Mouse (Mus musculus) liver, embryonic 16.5 days (tissue): ENCODE data around the gene Ndufa11. TPM values are rescaled to one million over a fixed set of nuclear protein-coding genes. Genes with fewer than 3 reads are reported as not detected.

ENCODE experiments used
- ATAC-seq: fragments of 200-750 bp; cut with Nextera tagmentation; 2 replicates; pipeline ENCODE4 v1.8.0; 2017; ENCODE audit warnings: low read depth, mild to moderate bottlenecking, moderate number of reproducible peaks, moderate library complexity
- H3K27ac ChIP-seq: fragments of 300-500 bp; sonication (generic); 2 replicates; pipeline ENCODE4 v1.5.1; 2014; ENCODE audit warnings: mild to moderate bottlenecking, low read length
- H3K27me3 ChIP-seq: fragments of 300-500 bp; sonication (generic); 2 replicates; pipeline ENCODE4 v1.6.1; 2014; ENCODE audit warnings: low read depth, low read length, mixed read lengths; ENCODE audit not compliant: control insufficient read depth, insufficient read depth
- H3K36me3 ChIP-seq: fragments of 300-500 bp; sonication (generic); 2 replicates; pipeline ENCODE4 v1.6.1; 2014; ENCODE audit warnings: mild to moderate bottlenecking; ENCODE audit not compliant: control insufficient read depth, insufficient read depth
- H3K4me1 ChIP-seq: fragments of 300-500 bp; sonication (generic); 2 replicates; pipeline ENCODE4 v1.6.1; 2014; ENCODE audit warnings: low read depth, low read length, mixed read lengths; ENCODE audit not compliant: control insufficient read depth
- H3K4me2 ChIP-seq: fragments of 300-500 bp; sonication (generic); 2 replicates; pipeline ENCODE4 v1.6.1; 2014; ENCODE audit warnings: low read depth, low read length, mixed read lengths
- H3K4me3 ChIP-seq: fragments of 300-500 bp; sonication (generic); 2 replicates; pipeline ENCODE4 v1.5.1; 2014; ENCODE audit warnings: low read depth, mild to moderate bottlenecking, low read length
- H3K9ac ChIP-seq: fragments of 300-500 bp; sonication (generic); 2 replicates; pipeline ENCODE4 v1.6.1; 2014; ENCODE audit warnings: low read depth, low read length
- H3K9me3 ChIP-seq: fragments of 300-500 bp; sonication (generic); replicated peaks from 2 replicates; pipeline ENCODE4 v1.6.1; 2016; ENCODE audit warnings: low read length; ENCODE audit not compliant: control insufficient read depth
- WGBS: fragments of 180-500 bp; shearing (Covaris S2); extraction: QIAGEN DNeasy Blood & Tissue Kit; methylation state at CpG from one replicate; pipeline ENCODE4 v1.1.7; 2014; ENCODE audit not compliant: insufficient replicate concordance; 5-methylcytosine and 5-hydroxymethylcytosine counted together
- polyA plus RNA-seq: library from polyadenylated mRNA; unstranded; fragments of >200 nt; fragmentation: Nextera tagmentation; extraction: Ambion mirVana; gene quantifications from 2 replicates; pipeline ENCODE4 v1.2.1, GENCODE M21; 2015

Gene Ndufa11
- polyA plus RNA-seq, 1 experiment from 2014 or later = 210 TPM

DNA sequence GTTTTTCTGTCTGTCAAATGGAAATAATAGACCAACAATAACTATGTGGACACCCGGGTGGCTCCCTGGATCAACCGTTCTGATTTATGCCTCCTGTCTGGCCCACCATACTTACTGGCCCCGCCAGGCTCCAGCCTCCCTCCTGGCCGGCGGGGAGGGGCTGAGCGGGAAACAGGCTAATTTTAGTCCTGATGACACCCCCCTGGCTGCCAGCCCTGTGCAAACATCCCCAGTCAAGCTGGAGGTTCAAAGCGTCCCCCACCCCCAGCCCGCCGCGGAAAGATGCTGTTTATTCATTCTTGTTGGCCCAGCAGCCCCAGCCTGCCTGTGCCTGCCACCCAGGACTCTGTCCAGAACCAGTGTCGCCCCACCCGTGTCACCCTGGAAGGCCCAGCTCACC lies 10.6 kb downstream of the Ndufa11 start:
- H3K4me3 ChIP-seq = no peak overlapping the region
- no peak overlapping the region; the same call in 1 of the 2 replicates for H3K9ac ChIP-seq
- ATAC-seq = no peak
- H3K4me2 ChIP-seq = no peak overlapping the region
- H3K9me3 ChIP-seq = no peaks in the 10 kb centered on the region
- H3K36me3 ChIP-seq = no peaks in the 10 kb centered on the region
- no peaks in the 10 kb centered on the region for H3K27me3 ChIP-seq
- WGBS = 13% methylated on average over 12 of the region's 12 CpGs
- no peak overlapping the region for H3K27ac ChIP-seq
- H3K4me1 ChIP-seq = peaks cover 8% of the 10 kb centered on the region

- ATAC-seq = no peak
- H3K4me3 ChIP-seq = no peak overlapping the region
- no peak overlapping the region for H3K4me2 ChIP-seq
- H3K9ac ChIP-seq = no peak overlapping the region
- no peak overlapping the region for H3K27ac ChIP-seq
- H3K36me3 ChIP-seq = no peaks in the 10 kb centered on the region
- peaks cover 2% of the 10 kb centered on the region; the same call in 1 of the 2 replicates for H3K27me3 ChIP-seq
- peaks cover 8% of the 10 kb centered on the region for H3K4me1 ChIP-seq
- 56% methylated on average over 6 of the region's 6 CpGs for WGBS
- H3K9me3 ChIP-seq = no peaks in the 10 kb centered on the region
These were observed 11.6 kb downstream of the Ndufa11 start for GRCm38 (mm10) chr17:56729151-56729550.

GRCm38 (mm10) chr17:56729656-56730055 lies 12.1 kb downstream of the Ndufa11 start:
- Histone ChIP-seq H3K27ac (no peak overlapping the region), H3K27me3 (peaks cover 2% of the 10 kb centered on the region; the same call in 1 of the 2 replicates), H3K36me3 (no peaks in the 10 kb centered on the region), H3K4me2 (no peak overlapping the region), H3K4me3 (no peak overlapping the region), H3K9ac (no peak overlapping the region), H3K4me1 (peaks cover 8% of the 10 kb centered on the region), H3K9me3 (no peaks in the 10 kb centered on the region)
- no peak for ATAC-seq
- 63% methylated on average over 2 of the region's 2 CpGs for WGBS

- H3K27me3 ChIP-seq = peaks cover 2% of the 10 kb centered on the region; the same call in 1 of the 2 replicates
These were observed 19.0 kb downstream of the Ndufa11 start for GRCm38 (mm10) chr17:56736534-56736933.

DNA sequence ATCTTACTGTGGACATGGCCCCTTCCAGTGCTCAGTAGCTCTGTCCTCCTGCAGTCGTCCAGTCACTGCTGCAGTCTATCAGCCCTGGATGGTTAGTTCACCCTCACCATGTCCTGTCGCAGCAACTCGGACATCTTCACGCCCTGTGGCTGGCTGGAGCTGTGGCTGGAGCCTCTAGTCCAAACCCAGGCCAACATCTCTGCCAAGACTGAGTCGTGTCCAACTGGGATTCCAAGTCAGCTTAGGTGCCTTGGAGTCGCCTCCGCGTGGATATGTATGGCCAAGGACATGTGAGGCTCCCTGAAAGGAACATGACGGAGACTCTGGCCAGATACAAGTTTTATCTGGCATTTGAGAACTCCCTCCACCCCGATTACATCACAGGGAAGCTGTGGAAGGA lies 20.7 kb downstream of the Ndufa11 start:
- Histone ChIP-seq H3K9ac (no peak overlapping the region), H3K4me3 (no peak overlapping the region), H3K4me2 (no peak overlapping the region), H3K27me3 (peaks cover 2% of the 10 kb centered on the region; the same call in 1 of the 2 replicates), H3K27ac (no peak overlapping the region), H3K9me3 (no peaks in the 10 kb centered on the region), H3K4me1 (no peaks in the 10 kb centered on the region), H3K36me3 (no peaks in the 10 kb centered on the region)
- WGBS = 66% methylated on average over 10 of the region's 10 CpGs
- ATAC-seq = no peak

More at GRCm38 (mm10) chr17:56736534-56736933, 19.0 kb downstream of the Ndufa11 start:
- no peak overlapping the region for H3K27ac ChIP-seq
- ATAC-seq = no peak
- no peaks in the 10 kb centered on the region for H3K36me3 ChIP-seq
- no peaks in the 10 kb centered on the region for H3K4me1 ChIP-seq
- H3K9me3 ChIP-seq = no peaks in the 10 kb centered on the region
- 31% methylated on average over 8 of the region's 8 CpGs for WGBS
- H3K4me2 ChIP-seq = no peak overlapping the region
- no peak overlapping the region for H3K9ac ChIP-seq
- no peak overlapping the region for H3K4me3 ChIP-seq

- 67% methylated on average over 17 of the region's 17 CpGs for WGBS
- no peak for ATAC-seq
These were observed 22.7 kb downstream of the Ndufa11 start for GRCm38 (mm10) chr17:56740118-56740787.

GRCm38 (mm10) chr17:56740788-56741160 lies 23.2 kb downstream of the Ndufa11 start:
- WGBS = 68% methylated on average over 17 of the region's 17 CpGs
- Histone ChIP-seq H3K36me3 (no peaks in the 10 kb centered on the region), H3K4me3 (no peak overlapping the region), H3K4me1 (no peaks in the 10 kb centered on the region), H3K9ac (no peak overlapping the region), H3K27ac (no peak overlapping the region), H3K4me2 (no peak overlapping the region), H3K27me3 (no peaks in the 10 kb centered on the region; the same call in 1 of the 2 replicates), H3K9me3 (no peaks in the 10 kb centered on the region)
- no peak for ATAC-seq

More at GRCm38 (mm10) chr17:56740118-56740787, 22.7 kb downstream of the Ndufa11 start:
- Histone ChIP-seq H3K4me2 (no peak overlapping the region), H3K9me3 (no peaks in the 10 kb centered on the region), H3K9ac (no peak overlapping the region), H3K27ac (no peak overlapping the region), H3K4me3 (no peak overlapping the region), H3K36me3 (no peaks in the 10 kb centered on the region), H3K27me3 (no peaks in the 10 kb centered on the region; the same call in 1 of the 2 replicates), H3K4me1 (no peaks in the 10 kb centered on the region)

DNA sequence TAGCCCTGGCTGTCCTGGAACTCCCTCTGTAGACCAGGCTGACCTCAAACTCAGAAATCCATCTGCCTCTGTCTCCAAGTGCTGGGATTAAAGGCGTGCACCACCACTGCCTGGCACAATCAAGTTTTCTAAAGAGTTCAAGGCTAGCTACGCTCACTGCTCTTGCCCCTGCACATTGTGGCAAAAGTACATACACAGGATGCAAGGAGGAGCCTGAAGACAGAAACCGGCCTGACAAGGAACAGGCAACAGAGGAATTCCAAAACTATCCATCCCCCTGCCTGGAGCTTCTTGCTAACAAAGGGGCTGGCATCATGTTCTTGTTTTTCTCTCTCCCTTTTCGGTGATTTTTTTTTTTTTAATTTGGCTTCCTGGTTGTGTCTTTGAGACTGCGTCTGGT lies 26.6 kb downstream of the Ndufa11 start:
- no peaks in the 10 kb centered on the region for H3K36me3 ChIP-seq

DNA sequence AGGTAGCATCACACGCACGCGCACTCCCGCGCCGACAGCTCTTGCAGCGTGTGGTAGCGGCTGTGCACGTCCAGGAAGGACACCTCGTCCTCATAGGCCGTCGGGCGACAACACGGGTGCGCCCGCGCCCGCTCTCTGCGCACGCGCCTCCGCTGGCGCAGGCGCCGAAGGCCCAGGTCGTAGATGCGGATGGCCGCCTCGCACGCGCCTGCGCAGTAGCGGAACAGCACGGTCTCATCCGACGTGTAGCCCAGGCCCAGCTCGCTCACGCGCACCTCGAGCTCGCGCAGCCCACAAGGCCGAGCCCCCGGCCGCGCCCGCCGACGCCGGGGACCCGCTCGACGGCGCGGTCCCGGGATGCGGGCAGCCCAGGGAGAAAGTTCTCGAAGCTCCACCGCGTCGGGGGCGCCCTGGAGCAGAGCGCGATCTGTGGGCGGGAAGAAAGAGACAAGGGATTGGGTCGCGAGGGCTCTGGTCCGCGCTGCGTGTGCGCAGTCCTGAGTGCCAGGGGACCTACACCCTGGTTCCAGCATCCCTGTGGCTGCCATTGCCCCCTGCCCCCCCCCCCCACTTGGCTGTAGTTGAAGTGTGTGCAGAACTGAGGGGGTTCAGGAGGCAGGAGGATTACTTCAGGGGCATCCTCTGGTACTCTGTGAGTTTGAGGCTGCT lies 34.0 kb downstream of the Ndufa11 start:
- WGBS = 23% methylated on average over 67 of the region's 71 CpGs
- ATAC-seq = peak; percentile 68
- H3K9ac ChIP-seq = no peak overlapping the region

More for the DNA sequence above, 26.6 kb downstream of the Ndufa11 start:
- no peak for ATAC-seq
- Histone ChIP-seq H3K9ac (no peak overlapping the region), H3K9me3 (no peaks in the 10 kb centered on the region), H3K4me1 (no peaks in the 10 kb centered on the region), H3K27ac (no peak overlapping the region), H3K4me2 (no peak overlapping the region), H3K4me3 (no peak overlapping the region), H3K27me3 (no peaks in the 10 kb centered on the region; the same call in none of the 2 replicates)
- 40% methylated on average over 5 of the region's 5 CpGs for WGBS

More for the DNA sequence above, 34.0 kb downstream of the Ndufa11 start:
- H3K4me2 ChIP-seq = peak overlapping the region; percentile 53
- H3K4me1 ChIP-seq = peaks cover 7% of the 10 kb centered on the region
- peaks cover 67% of the 10 kb centered on the region for H3K27me3 ChIP-seq
- H3K9me3 ChIP-seq = no peaks in the 10 kb centered on the region
- no peaks in the 10 kb centered on the region for H3K36me3 ChIP-seq
- peak overlapping the region; percentile 41 for H3K4me3 ChIP-seq
- H3K27ac ChIP-seq = no peak overlapping the region
